Comparison of ENCODE assay signal across 7 mouse cellular contexts in genomic region chr5:3151534-3152148, GRCm38 (mm10).
DNase-seq lines count a peak whose midpoint lies in the region; ATAC-seq and TF ChIP-seq lines count a peak whose summit lies in the region.
"Not testable (repeated sequence)": the region's sequence is repeated elsewhere in the genome, so short reads cannot be mapped to it uniquely, and the experiment has no call there.

No protein-coding gene starts in this region.

- DNase-seq in ES-E14 (ENCODE audit: low read depth, low spot score); embryonic facial prominence, embryonic 11.5 days (ENCODE audit: low spot score): not testable (repeated sequence)
- peak; percentile 14 for DNase-seq in forebrain, postnatal 0 days
- DNase-seq in hindbrain, embryonic 11.5 days (ENCODE audit: low spot score): peak; percentile 33

- H3K27me3 ChIP-seq in embryonic facial prominence, embryonic 11.5 days (ENCODE audit: control insufficient read depth, insufficient read depth, low read length); forebrain, postnatal 0 days (ENCODE audit: insufficient read depth, low read length); hindbrain, embryonic 11.5 days (ENCODE audit: control insufficient read depth, insufficient read depth, low read length); kidney, embryonic 16.5 days (ENCODE audit: insufficient read depth, low read length); lung, embryonic 15.5 days; myocyte (ENCODE audit: control insufficient read depth, insufficient read depth, insufficient read length): not testable (repeated sequence)

- H3K4me1 ChIP-seq in ES-E14 (ENCODE audit: control insufficient read depth in 2 of 2, insufficient read depth in 2 of 2, low read length in 2 of 2, poor library complexity in 1 of 2); embryonic facial prominence, embryonic 11.5 days (ENCODE audit: control insufficient read depth, insufficient read depth, low read length); forebrain, postnatal 0 days (ENCODE audit: insufficient read depth); hindbrain, embryonic 11.5 days (replicated peaks; ENCODE audit: control insufficient read depth, insufficient read depth, low read length); kidney, embryonic 16.5 days (ENCODE audit: insufficient read depth, low read length); lung, embryonic 15.5 days: not testable (repeated sequence)

- in situ Hi-C loops in ES-E14 (cut with MboI; ENCODE audit: low sequenced_read_pairs in 2 of 2, unreplicated experiment in 2 of 2): not testable (repeated sequence)

- not testable (repeated sequence) for H3K27ac ChIP-seq in ES-E14 (ENCODE audit: insufficient read depth, low read depth, low read length, poor library complexity, severe bottlenecking); embryonic facial prominence, embryonic 11.5 days (replicated peaks; ENCODE audit: low read depth, low read length); forebrain, postnatal 0 days (ENCODE audit: low read depth, low read length); hindbrain, embryonic 11.5 days (ENCODE audit: low read depth, low read length); kidney, embryonic 16.5 days (ENCODE audit: low read length); lung, embryonic 15.5 days

- not testable (repeated sequence) for TF ChIP-seq CTCF in forebrain, postnatal 0 days (IDR thresholded peaks at IDR 0.05; ENCODE audit: low read depth)

- not testable (repeated sequence) for H3K79me2 ChIP-seq in myocyte (ENCODE audit: control insufficient read depth, insufficient read depth)

- H3K36me3 ChIP-seq in ES-E14 (ENCODE audit: control insufficient read depth, insufficient read depth, low read length, poor library complexity, severe bottlenecking); embryonic facial prominence, embryonic 11.5 days (replicated peaks; ENCODE audit: control insufficient read depth, insufficient read depth, low read depth, low read length); forebrain, postnatal 0 days (ENCODE audit: insufficient read depth); hindbrain, embryonic 11.5 days (ENCODE audit: control insufficient read depth, insufficient read depth, low read length); kidney, embryonic 16.5 days (ENCODE audit: insufficient read depth, low read length); lung, embryonic 15.5 days; myocyte (ENCODE audit: control insufficient read depth, insufficient read depth): not testable (repeated sequence)

- not testable (repeated sequence) for ATAC-seq in embryonic facial prominence, embryonic 11.5 days (replicated peaks; ENCODE audit: insufficient number of reproducible peaks, low FRiP score, low TSS enrichment, low read depth); forebrain, postnatal 0 days; kidney, embryonic 16.5 days (ENCODE audit: low FRiP score, low TSS enrichment); lung, embryonic 15.5 days (ENCODE audit: borderline replicate concordance, extremely low read depth, low FRiP score, low TSS enrichment)
- peak; percentile 29 for ATAC-seq in hindbrain, embryonic 11.5 days (ENCODE audit: low FRiP score)

- not testable (repeated sequence) for H3ac ChIP-seq in myocyte (ENCODE audit: control insufficient read depth, insufficient read length)

- WGBS in embryonic facial prominence, embryonic 11.5 days: 7% methylated on average over 12 of the region's 12 CpGs
- 5% methylated on average over 11 of the region's 12 CpGs for WGBS in forebrain, postnatal 0 days
- WGBS in hindbrain, embryonic 11.5 days: 3% methylated on average over 12 of the region's 12 CpGs
- 15% methylated on average over 12 of the region's 12 CpGs for WGBS in kidney, embryonic 16.5 days
- 15% methylated on average over 12 of the region's 12 CpGs for WGBS in lung, embryonic 15.5 days

- H3K9me3 ChIP-seq in ES-E14 (ENCODE audit: control insufficient read depth, insufficient read depth, low read depth, low read length); embryonic facial prominence, embryonic 11.5 days (replicated peaks; ENCODE audit: control insufficient read depth, low read length); forebrain, postnatal 0 days (ENCODE audit: low read length); hindbrain, embryonic 11.5 days (ENCODE audit: control insufficient read depth, low read length); kidney, embryonic 16.5 days (ENCODE audit: low read length); lung, embryonic 15.5 days: not testable (repeated sequence)

- H3K9ac ChIP-seq in ES-E14 (ENCODE audit: insufficient read depth, low read depth, low read length, poor library complexity, severe bottlenecking); embryonic facial prominence, embryonic 11.5 days (replicated peaks; ENCODE audit: low read length); hindbrain, embryonic 11.5 days (ENCODE audit: low read depth, low read length); kidney, embryonic 16.5 days (replicated peaks; ENCODE audit: low read length); lung, embryonic 15.5 days: not testable (repeated sequence)
- H3K9ac ChIP-seq in forebrain, postnatal 0 days: peak overlapping the region; percentile 43

- H3K4me2 ChIP-seq in embryonic facial prominence, embryonic 11.5 days (ENCODE audit: low read depth, low read length): not testable (repeated sequence)
- peak overlapping the region; percentile 64 for H3K4me2 ChIP-seq in forebrain, postnatal 0 days (ENCODE audit: low read depth)
- H3K4me2 ChIP-seq in hindbrain, embryonic 11.5 days (replicated peaks; ENCODE audit: low read depth, low read length): peak overlapping the region; percentile 38
- peak overlapping the region; percentile 66 for H3K4me2 ChIP-seq in kidney, embryonic 16.5 days (replicated peaks; ENCODE audit: low read depth, low read length)
- H3K4me2 ChIP-seq in lung, embryonic 15.5 days: peak overlapping the region; percentile 73
- H3K4me2 ChIP-seq in myocyte (ENCODE audit: low read depth): peak overlapping the region; percentile 78

- peak overlapping the region; percentile 44 to 58; a peak in 2 of 4 replicates for H3K4me3 ChIP-seq in ES-E14 (ENCODE audit: insufficient read depth in 1 of 2, low read depth in 1 of 2, low read length in 2 of 2, poor library complexity in 1 of 2, severe bottlenecking in 1 of 2)
- H3K4me3 ChIP-seq in embryonic facial prominence, embryonic 11.5 days (ENCODE audit: low read depth, low read length): peak overlapping the region; percentile 13
- H3K4me3 ChIP-seq in forebrain, postnatal 0 days (ENCODE audit: low read depth, low read length): peak overlapping the region; percentile 34; the same call in 1 of the 2 replicates
- H3K4me3 ChIP-seq in hindbrain, embryonic 11.5 days (ENCODE audit: low read depth, low read length); lung, embryonic 15.5 days: not testable (repeated sequence)
- H3K4me3 ChIP-seq in kidney, embryonic 16.5 days (ENCODE audit: low read length): peak overlapping the region; percentile 38
- peak overlapping the region; percentile 5 for H3K4me3 ChIP-seq in myocyte

- TF ChIP-seq POLR2A in myocyte (IDR thresholded peaks at IDR 0.05; ENCODE audit: insufficient read length, low read depth): not testable (repeated sequence)
